Mouse (Mus musculus): ENCODE results near the gene Sgpp2.

Gene Sgpp2

DNA sequence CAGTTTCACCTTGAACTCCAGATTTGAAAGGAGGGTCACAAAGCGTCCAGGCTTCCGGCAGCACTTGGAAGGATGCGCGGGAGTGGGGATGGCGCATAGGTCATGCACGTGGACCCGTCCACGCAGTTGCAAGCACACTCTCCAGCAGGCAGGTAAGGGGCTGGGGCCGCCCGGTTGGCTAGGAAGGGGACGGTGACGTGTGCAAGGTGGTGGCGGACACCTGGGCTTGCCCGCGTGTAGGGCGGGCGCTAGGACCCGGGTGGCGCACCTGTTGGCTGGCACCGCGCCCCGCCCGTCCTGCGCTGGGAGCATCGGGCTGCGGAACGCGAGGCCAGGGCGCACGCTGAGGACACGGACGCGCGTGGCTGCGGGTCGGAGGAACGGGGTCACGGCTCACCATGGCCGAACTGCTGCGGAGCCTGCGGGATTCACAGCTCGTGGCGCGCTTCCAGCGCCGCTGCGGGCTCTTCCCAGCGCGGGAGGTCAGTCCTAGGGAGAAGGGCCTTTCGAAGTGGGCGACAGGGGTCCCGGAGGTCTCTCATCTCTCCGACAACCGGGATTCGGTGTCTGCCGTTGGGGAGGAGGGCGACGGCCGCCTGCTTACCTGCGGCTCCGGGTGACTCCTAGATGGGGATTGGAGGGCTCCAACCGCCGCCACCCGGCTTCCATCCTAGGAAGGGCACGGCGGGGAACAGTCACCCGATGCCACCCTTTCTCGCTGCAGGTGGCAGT, at the start of gene Sgpp2:
Gene Sgpp2 (plus strand): TSS at position 325 of the 732 bp plus-strand sequence.
- DNase-seq (ENCODE audit: low read depth, low spot score), result no peak

DNA sequence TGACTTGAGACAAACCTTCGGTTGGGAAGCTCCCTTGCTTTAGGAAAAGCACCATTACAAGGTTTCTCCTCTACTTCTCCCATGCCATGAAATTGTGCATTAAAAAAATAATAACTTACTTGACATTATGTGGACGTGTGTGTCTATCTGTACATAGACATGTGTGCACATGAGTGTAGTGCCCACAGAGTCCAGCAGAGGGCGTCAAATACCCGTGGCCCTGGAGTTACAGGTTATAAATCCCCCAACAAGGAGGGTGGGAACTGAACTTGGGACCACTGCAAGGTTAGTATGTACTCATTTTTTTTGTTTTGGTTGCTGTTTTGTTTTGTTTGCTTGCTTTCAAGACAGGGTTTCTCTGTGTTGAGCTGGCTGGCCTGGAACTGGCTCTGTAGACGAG, 42.6 kb upstream of the Sgpp2 start:
- no peak for DNase-seq (ENCODE audit: low read depth, low spot score)

DNA sequence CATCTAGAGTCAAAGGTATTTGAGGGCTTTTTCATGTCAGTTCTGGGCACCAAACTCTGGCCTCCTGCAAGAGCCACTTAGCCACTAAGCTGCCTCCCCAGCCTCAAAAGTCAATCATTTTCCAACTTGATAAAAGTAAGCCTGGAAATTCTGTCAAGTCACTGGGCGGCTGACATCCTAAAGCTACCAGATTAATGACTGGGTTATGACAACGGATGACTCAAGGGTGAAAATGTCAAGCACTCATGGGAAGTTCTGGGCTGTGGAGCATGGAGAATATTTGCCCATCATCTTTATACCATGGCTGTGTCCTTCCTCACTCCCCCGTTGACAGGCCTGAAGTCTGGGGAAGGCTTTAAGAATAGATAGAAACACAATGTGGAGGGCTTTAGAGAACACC, 37.2 kb upstream of the Sgpp2 start:
- DNase-seq (ENCODE audit: low read depth, low spot score), result no peak

DNA sequence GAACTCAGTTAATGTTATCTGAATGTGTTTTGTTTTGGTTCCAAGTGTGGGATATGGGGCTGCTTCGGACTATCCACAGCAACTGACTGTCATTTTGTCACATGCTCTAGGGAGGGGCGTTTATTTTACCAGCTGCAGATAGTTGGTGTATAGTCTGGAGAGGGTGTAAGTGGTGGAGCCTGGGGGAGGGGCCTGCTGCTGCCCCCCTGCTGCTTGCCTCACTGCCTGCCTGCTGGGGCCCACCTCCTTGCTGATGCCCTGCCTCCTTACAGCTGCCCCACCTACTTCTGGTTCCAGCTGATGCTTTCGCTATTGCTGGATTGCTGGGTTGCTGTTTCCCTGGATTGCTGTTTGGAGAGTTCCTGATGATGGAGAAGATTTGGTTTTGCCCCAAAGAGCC, 31.0 kb upstream of the Sgpp2 start:
- no peak for DNase-seq (ENCODE audit: low read depth, low spot score)

DNA sequence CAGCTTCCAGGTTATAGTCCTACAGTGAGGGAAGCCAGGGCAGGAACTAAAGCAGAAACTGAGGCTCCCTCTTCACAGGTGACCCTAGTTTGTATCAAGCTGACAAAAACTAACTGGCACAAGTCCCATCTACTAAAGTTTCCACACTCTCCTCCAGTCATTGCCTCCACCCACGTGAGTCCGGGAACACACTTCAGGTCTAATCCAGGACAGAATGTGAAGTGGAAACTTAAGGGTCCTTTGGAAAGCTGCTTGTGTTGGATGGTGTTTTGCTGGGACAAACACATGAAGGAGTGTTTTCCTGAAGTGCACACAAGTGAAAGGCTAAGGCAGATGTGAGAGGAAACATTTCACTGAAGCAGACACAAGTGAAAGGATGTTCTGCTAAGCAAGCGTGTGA, 17.7 kb upstream of the Sgpp2 start:
- DNase-seq (ENCODE audit: low read depth, low spot score), result no peak

DNA sequence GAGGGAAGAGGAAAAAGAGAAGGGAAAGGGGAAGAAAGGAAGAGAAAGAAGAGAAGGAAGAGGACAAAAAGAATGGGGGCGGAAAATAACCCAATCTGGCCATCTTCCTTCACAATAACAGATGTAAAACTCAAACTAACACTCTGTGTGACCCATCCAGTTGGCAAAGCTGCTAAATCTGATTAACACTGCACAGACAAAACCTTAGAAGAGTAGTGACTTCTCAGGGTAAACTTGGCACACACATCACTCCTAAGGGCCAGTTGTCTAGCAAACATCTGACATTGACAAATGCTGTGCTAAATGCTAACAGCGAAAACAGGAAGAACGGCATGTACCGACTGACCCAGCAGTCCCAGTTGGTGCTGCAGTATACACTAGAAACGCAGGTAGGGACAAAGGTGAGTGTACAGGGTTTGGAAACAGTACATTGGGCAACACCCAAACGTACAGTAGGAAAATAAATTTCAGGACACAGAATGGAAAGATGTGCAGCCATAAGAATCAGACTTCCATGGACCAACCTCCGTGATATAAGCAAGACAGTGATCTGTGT, 10.4 kb upstream of the Sgpp2 start:
- DNase-seq (ENCODE audit: low read depth, low spot score), result no peak

DNA sequence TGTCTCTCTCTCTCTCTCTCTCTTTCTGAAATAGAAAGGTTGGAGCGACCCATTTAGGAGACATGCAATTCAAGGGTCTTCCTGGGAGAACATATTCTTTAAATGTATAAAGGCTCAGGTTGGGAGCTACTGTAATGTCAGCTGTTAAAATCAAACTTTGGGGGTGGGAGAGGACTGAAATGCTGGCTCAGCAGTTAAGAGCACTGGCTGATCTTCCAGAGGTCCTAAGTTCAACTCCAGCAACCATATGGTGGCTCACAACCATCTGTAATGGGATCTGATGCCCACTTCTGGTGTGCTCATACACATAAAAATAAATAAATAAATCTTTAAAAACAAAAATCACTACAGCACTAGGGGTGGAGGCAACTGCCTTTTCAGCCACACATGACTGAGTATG, 1.5 kb upstream of the Sgpp2 start:
- DNase-seq (ENCODE audit: low read depth, low spot score), result no peak

DNA sequence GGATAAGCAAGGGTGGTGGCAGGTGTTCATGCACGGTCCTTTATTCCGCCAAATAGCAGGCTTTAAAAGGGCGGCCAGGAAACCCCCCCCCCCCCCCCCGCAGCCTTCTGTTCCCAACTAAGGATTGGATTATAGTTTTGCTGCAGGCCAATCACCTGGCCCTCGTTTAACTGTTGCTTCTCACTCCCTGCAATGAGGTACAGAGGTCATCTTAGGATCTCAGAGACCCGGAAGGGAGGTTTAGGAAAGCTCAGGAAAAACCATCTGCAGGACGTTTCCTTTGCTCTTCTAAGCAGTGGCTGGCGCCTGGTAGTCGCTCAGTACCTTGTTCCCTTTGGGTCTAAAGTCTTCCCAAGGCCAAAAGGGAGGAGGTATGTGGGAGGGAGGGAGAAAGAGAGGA, 865 bp upstream of the Sgpp2 start:
- DNase-seq (ENCODE audit: low read depth, low spot score), result no peak

DNA sequence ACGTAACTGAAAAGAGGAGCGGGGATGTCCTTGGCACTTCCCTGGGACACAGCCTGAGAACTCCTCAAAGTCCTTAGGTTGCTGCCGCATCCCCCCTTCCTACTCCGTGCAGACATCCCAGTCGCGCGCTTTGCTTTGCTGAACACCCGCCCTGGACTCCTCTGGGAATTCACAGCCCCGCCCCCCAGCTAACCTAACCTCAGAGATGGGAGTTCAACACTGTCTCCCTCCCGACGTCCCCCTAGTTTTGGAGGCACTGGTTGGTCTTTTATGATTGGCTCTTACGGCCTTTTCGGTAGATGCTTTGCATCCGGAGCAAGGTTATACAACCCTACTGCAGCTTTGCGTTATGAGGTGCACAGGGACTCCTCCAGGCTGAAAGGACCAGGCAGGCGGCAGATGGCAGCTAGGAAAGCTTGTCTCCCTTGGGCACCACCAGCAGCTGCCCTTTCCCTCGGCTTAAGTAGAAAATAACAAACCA, 756 bp downstream of the Sgpp2 start:
- DNase-seq (ENCODE audit: low read depth, low spot score), result no peak

DNA sequence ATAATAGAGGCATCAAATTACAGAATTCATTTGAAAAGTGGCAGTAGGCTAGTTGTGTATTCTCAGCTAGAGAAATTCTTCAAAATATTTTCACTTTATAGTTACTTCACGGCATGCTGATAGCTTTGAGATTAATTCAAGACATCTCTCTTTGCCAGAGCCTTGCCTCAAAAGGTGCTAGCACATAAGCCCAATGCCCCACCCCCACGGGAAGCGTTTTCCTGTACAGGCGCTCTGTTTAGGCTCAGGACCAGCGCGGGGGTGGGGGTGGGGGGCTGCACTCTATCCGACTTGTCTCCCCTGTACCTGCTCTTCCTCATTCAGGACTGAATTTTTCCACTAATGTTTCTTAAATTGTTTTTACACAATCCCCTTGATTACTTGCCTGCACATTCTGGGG, 1.3 kb downstream of the Sgpp2 start:
- no peak for DNase-seq (ENCODE audit: low read depth, low spot score)

DNA sequence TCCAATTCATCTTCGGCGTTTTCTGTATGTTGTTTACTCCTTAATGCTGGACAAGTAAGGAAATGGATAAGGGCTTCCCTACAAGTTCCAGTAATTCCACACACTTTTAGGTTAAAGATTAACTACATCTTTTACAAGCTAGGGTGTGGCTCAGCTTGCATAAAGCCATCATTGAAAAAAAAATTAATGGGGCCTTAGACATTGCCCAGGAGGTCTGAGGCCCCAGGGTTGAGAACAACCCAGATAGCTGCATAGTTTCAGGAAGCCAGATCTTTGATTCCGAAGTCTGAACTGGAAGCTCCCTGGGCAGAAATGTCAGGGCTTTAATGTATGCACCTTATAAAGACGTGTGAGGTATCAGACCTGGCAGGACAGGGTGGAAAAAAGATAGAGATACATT, 2.8 kb downstream of the Sgpp2 start:
- DNase-seq (ENCODE audit: low read depth, low spot score), result no peak

DNA sequence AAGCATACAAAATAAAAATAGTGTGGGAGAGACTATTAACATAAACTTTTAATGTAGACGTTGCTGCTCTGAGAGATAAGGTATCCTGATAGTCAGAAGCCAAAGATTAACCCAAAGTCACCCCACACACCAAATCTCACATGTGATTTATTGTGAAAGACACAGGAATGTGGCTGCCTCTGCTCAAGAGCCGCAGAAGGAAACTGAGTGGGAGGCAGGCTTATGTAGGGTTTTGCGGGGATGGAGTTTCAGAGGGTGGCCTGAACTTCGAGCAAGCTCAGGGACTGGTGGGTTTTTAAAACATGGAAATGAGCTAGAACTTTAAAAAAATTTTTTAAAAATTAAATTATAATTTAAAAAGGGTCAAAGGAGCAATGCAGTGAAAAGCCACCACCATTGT, 3.8 kb downstream of the Sgpp2 start:
- DNase-seq (ENCODE audit: low read depth, low spot score), result no peak

DNA sequence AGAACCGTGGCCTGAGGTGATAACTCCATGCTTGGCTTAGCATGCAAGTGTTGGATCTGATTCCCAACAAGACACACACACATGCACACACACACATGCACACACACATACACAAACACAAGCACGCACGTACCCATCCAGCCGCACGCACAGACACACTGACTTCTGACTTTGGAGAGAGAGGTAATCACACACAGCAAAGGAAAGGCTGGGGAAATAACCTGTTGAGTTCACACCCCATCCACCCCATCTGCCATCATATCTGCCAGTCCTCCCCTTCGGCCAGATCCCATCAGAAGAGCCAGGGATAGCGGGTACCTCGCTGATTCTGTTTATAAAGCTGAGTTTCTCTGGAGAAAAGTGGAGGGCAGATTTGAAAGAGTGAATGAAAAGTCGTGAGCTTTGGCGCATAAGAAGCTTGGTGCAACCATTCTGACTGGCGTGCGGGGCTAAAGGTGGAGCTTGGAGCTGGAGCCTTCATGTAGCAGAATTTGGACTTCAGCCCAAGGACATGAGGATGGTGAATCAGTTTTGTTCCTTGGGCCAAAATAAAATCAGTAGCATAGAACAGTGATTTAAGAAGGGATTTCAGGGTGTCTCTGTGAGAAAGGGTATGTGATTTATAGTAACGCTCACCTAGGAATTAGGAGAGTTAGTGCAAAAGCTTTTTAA, 8.1 kb downstream of the Sgpp2 start:
- DNase-seq (ENCODE audit: low read depth, low spot score), result no peak

DNA sequence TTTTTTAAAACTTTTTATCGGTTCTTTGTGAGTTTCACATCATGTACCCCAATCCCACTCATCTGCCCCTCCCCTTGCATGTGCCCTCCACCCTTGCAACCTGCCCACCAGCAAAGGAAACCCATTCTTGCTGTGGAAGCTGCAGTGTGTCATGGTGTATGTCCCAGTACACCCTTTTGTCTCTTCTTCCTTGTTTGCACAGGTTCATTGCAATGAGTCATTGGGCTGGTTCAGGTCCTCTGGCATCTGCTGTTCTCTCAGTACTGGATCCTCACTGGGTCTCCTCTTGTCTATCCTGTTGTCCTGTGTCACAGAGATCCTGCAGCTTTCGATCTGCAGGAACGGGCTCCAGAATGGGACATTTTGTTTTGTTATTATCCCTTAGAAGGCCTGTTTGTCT, 10.1 kb downstream of the Sgpp2 start:
- no peak for DNase-seq (ENCODE audit: low read depth, low spot score)

DNA sequence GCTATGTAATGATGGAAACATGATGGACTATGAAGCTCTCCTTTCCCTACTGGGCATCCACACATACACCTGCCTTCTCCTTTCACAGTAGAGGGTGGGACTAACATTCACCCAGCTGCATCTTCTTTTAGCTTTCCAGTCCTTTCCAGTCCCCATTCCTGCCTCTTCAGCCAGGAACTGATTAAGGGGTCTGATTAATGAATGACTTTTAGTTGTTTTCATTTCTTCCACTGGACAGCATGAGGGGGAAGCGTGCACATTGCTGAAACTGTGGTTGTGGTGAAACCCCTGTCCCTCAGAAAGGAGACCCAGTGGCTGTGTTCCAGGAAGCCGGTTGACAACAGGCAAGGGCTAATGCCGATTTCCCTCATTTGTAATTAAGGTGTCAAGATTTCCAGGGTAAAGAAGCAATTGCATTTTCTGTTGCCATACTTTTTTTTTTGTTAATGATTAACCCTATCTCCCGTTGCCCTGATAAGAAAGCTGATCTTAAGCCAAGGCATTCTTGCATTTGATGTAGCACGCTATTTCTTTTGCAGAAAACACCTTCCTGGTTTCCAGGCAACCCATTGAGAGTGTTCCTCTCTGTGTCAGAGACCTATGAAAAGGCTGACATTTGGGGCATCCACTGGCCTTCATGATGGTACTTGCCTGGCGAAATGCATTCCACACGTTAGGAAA, 12.1 kb downstream of the Sgpp2 start:
- DNase-seq (ENCODE audit: low read depth, low spot score), result no peak

DNA sequence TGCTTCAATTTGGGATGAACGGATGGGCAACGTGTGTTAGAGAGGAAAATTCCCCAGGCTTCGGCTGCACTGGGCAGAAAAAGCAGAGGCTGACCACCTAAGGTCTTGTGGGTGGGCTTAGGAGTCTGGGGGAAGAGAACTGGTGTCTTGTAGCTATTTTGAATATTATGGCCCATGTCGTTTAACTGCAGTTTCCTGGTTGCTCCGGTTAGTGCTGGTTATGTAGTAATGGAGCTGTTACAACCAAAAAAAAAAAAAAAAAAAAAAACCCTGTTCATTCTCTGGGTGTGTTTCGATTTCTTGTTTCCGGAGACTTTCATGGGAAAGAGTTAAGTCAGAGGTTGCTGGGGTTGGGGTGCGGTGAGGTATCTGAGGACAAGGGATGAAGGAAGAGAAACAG, 12.7 kb downstream of the Sgpp2 start:
- DNase-seq (ENCODE audit: low read depth, low spot score), result no peak

DNA sequence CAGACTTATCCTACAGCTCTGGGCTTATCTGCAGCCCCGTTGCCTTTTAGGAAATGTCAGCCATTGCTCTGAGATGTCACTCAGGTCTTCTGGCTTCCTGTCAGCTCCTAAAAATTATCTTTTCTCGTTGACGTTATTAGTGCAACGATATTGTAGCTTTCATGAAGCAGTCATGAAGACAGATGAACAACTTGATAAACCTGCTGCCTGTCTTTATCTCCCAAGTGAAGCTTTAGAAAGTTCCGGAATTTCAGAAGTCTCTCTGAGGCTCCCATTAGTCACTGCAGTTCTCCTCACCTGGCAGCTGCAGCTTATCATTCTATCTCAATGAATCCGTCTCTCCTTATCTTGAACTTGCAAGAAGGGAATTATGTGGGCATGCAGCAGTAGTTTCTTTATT, 13.9 kb downstream of the Sgpp2 start:
- no peak for DNase-seq (ENCODE audit: low read depth, low spot score)

DNA sequence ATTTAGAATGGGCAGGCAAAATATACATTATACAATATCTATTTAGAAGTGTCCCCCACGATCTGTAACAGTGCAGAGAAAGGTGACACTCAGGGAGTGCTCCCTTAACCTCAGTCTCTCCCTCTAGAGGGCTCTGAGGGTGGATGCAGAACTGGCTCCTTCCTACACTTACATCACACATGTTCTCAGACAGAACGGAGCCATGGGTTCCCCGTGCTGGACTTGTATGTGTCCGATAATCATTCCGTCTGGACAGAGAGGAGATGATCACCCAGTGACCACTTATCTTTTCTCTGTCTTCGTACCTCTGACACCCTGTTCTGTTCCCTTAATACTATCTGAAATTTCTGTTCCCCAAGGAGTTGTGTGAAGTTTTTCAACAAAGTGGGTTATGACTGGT, 15.7 kb downstream of the Sgpp2 start:
- no peak for DNase-seq (ENCODE audit: low read depth, low spot score)

DNA sequence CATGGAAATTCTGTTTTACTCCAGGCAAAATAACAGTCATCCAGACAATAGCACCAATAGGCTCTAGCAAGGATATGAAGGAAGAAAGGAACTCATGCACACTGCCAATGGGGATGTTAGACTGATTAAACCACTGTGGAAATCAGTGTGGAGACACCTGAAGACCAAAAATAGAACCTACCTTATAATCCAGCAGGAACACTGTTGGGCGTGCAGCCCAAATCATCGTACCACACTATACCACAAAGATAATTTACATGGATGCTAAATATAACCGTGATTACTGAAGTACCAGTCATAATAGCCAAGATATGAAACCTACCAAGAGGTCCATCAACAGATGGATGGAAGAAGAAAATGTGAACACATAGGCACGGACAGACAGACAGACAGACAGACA, 18.5 kb downstream of the Sgpp2 start:
- DNase-seq (ENCODE audit: low read depth, low spot score), result no peak

DNA sequence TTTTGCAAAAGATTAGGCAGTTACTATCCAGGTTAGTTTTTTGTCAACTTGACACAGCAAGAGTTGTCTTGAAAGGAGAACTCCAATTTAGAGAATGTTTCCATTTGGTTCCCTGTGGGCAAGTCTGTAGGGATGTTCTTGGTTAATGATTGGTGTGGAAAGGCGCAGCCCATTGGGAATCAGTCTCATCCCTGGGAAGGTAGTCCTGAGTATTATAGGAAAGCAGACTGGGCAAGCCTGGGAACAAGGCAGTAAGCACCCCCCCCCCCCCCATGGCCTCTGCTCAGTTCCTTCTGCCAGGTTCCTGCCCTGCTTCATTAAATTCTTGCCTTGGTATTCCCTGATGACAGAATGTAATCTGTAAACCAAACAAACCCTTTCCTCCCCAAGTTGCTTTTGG, 19.7 kb downstream of the Sgpp2 start:
- no peak for DNase-seq (ENCODE audit: low read depth, low spot score)

DNA sequence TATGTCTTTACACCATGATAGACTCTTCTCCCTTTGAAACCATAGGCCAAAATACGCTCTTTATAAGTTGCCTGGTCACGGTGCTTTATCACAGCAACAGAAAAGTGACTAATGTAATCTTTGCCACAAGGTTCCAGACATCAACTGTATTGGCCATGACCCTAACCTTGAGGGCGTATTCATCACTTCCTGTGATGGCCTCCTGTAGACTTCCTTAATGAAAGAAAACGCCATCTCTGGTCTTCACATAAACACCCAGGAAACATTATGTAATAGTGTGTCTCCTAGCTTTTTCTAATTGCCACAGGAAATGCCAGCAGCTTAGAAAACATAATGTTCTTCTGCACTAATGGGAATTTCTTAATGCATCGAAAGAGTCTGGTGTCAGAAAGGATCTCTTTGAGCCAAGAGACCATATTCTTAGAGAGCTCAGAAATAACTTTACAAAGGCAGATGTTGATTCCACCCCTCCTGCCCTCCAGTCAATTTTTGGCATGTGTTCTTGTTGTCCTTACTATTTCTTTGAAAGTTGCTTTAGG, 20.5 kb downstream of the Sgpp2 start:
- DNase-seq (ENCODE audit: low read depth, low spot score), result no peak

DNA sequence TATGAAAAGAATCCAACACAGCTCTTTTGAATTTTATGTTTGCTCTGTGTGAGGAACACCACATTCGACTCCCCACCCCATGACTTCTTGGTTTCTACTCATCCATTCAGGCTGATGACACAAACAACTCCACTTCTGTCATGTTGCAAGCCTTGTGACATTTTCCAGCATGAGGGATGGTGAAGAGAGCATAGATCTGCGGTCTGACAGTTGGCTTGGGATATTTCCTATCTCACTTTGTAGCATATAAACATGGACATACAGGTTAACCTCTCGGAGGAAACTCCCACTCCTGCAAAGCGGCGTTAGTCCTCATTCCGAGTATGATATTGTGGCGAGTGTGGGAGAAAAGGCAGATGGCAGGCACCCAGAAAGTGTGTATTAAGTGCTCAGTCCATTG, 27.6 kb downstream of the Sgpp2 start:
- no peak for DNase-seq (ENCODE audit: low read depth, low spot score)
